Mouse (Mus musculus): Measurements from ENCODE around the gene Cluh.

The Cluh gene

DNA sequence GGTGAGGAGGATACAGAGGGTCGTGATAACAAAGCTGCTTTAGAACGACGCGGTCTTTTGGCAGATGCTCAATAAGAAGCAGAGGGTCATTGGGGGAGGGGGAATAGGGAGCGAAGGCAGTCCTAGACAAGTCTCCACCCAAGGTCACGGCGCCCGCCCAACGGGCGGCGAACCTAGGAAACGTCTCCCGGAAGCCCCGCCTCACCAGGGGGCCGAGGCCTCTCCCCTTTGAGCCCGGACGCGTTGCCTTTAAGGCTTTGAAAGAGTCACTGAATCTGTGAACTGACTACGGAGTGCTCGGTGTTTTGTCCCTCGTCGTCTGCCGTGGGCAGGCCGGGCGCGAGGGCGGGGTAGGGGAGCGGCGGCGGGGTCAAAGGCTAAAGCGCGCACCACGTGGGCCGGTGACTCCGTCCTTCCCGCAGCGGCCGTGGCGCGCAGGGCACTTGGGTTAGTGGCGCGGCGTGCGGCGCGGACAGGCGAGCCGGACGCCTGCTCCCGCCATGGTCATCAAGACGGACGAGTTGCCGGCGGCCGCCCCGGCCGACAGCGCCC is at the start of gene Cluh:
Gene Cluh, plus strand, starts transcription at position 401 of the 552 bp plus-strand sequence.
- peak; percentile 84 for DNase-seq (ENCODE audit: low spot score)

DNA sequence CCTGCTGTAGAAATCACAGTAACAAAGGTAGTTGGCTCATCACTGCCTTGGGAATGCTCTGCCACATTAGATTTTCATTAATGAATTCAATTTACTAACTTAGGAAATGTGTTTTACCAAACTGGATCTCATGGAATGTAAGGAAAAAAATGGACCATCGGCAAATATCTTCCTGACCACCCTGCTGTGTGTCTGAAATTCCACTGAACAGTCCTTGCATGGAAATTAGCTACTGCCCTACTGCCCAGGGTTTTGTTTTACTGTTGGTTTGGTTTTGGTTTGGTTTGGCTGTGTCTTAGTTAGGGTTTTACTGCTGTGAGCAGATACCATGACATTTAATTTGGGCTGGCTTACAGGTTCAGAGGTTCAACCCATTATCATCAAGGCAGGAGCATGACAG is 47.0 kb upstream of the Cluh start:
- DNase-seq (ENCODE audit: low spot score): no peak

GRCm38 (mm10) chr11:74610068-74610467 is 39.2 kb upstream of the Cluh start:
- no peak for DNase-seq (ENCODE audit: low spot score)

DNA sequence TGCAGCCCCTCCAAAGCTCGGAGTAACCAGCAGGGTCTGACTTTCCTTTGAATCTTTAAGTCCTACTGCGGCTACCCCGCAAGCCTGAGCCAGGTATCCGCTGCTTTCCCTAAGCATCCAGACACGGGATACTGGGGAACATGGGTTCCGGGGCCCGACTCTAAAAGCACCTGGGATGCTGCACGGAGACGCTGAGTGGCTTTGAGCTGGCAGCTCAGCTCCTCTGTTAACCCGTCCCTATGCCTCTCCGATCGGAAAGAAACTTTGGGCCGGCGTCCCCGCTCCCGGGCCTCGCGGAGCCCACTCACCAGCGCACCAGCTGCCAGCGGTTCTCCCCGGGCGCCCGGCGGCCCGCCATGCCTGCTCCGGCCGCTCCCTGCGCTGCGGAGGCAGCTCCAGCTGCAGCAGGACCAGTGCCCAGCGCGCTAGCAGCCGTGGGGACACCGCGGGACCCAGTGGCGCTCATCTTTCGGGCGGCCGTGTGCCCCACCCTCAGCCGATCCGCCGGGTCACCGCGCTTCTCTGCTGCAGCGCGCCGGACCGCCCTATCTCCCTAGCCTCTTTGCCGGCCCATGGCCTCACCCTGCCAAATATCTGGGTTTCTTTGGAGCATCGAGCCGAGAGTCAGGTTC is 38.6 kb upstream of the Cluh start, which contains the start of gene Rap1gap2:
Gene Rap1gap2, minus strand, starts transcription at position 371 of the 632 bp plus-strand sequence.
- DNase-seq (ENCODE audit: low spot score): no peak

DNA sequence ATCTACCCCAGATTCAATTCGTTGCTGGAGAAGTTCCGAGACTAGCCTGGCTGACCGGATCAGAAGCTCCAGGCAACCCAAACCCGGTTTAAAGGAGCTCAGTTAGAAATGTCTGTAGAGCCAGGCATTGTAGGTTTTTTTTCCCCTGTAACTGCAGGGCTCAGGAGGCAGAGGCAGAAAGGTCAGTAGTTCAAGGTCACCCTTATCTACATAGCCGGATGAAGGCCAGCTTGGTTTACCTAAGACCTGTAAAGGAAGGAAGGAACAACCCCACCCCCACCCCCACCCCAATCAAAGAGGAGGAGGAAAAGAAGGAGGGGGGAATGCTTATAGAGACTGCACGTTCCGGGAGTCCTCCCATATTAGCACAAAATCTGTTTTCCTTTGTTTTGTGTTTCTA is 37.9 kb upstream of the Cluh start:
- DNase-seq (ENCODE audit: low spot score): no peak

DNA sequence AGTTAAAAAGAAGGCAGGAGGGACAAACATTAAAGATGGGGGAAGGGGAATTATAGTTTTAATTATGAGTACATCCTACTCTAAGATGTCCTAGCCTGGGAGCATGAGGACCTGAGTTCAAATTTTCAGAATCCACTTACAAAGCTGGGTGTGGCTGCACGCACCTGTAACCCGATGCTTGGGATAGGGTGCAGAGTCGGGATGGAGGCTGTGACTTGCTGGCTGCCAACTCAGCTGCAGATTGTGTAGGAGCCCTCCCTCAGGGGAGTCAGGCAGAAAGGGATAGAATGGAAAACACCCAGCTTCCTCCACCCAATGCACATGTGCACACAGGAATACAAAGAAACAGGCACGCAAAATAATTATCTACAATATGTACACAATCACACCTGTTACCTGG is 35.9 kb upstream of the Cluh start:
- no peak for DNase-seq (ENCODE audit: low spot score)

DNA sequence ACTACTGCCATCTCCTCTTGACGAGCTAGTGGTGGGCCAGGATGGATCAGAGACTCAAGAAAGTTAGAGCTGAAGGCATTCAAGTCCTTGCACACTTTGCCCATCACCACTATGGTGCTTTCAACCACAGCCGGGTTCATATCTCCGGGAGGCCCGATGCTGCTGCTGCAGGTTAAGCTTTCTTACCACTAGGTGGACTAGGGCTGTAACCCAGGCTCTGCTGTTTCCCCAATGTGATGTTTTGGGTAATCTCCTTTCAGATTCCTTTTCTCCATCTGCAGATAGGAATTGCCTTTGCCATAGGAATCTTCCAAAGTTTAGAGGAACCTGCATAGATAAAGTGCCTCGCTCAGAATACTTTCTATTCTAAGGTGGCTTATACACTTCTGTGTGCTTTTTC is 33.7 kb upstream of the Cluh start:
- no peak for DNase-seq (ENCODE audit: low spot score)

DNA sequence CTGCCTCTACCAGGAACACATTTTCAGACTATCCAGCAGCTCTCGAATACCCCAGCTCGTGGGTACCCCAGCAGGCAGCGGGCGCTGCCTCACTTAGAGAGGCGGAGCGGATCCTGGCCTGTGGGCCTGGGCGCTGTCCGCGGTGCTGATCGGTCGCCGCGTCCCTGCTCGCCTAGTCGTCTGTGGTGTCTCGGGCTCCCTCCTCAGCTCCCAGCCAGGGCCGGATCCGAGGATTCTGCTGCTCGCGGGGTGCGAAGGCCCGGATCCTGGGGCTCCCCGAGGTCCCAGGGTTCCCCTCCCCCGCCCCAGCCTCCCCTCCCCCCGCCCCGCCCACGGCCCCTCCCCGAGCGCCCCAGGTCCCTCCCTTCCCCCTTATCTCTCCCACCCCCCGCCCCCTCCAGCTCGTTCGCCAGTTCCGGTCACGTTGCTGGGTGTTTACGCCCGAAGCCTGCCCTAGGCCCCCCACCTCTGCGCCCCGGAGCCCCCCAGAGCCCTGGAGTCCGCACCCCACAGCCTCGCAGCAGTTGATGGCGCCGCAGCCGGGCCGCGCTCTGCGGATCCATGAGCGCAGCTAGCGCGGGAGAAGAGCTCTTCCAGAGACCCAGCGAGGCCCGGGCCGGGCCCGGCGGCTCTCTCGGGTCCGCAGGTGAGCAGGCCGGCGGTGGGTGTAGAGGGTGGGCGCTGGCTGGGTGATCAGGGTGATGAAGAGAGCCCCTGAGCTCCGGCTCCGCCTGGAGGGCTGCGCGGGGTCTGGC is 29.9 kb upstream of the Cluh start, which contains the start of gene Ccdc92b:
Gene Ccdc92b, plus strand, starts transcription at position 405 of the 755 bp plus-strand sequence.
- peak; percentile 64 for DNase-seq (ENCODE audit: low spot score)

DNA sequence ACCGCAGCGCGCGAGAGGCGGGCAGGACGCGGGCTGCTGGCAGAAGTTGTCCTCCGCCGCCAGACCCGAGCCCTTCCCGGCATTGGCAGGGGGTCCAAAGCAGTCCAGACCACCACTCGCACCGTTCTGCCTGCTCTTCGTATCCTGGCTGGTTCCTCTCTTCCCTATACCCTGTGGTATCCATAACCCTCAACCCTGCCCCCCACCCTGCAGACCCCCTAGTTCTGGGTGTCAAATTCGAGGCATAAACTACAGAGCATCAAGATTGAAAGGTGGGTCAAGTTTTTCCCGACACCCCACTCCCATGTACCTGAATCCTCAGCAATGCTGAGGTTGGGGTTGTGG is 29.4 kb upstream of the Cluh start:
- DNase-seq (ENCODE audit: low spot score): no peak

GRCm38 (mm10) chr11:74621974-74622669 is 27.2 kb upstream of the Cluh start:
- DNase-seq (ENCODE audit: low spot score): no peak

- no peak for DNase-seq (ENCODE audit: low spot score)
Observed at GRCm38 (mm10) chr11:74623693-74624092, 25.6 kb upstream of the Cluh start.

DNA sequence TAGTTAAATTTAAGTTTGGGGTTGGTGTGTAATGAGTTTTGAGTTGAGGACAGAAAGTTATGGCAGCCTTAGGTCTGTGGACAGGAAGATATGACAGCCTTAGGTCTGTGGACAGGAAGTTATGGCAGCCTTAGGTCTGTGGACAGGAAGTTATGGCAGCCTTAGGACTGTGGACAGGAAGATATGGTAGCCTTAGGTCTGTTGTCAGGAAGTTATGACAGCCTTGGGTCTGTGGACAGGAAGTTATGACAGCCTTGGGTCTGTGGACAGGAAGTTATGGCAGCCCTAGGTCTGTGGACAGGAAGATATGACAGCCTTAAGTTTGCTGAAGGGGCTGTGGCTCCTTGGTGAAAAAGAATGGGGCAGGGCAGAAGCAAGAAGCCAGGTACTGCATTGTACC is 24.0 kb upstream of the Cluh start:
- no peak for DNase-seq (ENCODE audit: low spot score)

GRCm38 (mm10) chr11:74627481-74627880 is 21.8 kb upstream of the Cluh start:
- no peak for DNase-seq (ENCODE audit: low spot score)

DNA sequence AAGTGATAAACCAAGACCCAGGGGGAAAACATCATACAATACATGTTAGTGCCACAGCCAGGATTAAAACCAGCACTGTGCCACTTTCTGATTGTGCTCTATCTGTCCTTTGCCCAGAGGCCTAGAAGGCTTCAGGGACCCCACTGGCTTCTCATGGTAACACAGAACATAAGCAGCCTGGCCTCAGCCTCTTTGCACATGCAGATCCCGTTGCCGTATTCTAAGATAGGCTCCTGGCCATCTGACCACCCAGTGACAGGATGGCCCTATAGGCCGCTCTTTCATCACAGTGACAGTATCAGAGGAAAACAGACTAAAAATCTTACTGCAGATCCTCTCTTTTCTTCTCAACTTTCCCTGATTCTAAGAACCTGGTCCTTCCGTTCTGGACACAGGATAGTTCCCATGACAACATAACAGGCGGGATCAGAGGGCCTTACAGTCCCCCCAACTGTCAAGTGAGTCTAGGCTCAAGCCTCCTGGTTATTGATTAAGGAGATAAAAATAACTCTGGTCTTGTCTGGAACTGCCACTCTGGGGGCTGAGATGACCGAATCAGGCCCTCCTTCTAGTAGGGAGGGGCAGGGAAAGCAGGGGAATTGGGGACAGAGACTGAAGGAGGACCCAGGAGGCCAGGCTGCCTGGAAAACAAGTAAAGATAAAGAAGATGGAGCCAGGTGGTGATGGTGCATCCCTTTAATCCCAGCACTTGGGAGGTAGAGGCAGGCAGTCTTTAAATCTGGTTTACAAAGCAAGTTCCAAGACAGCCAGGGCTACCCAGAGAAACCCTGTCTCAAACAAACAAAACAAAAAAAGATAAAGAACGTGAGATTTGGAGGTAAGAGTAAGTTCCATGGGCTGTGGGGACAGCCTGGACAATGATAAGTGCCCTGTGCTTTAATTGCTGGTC is 17.2 kb upstream of the Cluh start:
- no peak for DNase-seq (ENCODE audit: low spot score)

- no peak for DNase-seq (ENCODE audit: low spot score)
Observed at GRCm38 (mm10) chr11:74634490-74635275, 14.6 kb upstream of the Cluh start.

DNA sequence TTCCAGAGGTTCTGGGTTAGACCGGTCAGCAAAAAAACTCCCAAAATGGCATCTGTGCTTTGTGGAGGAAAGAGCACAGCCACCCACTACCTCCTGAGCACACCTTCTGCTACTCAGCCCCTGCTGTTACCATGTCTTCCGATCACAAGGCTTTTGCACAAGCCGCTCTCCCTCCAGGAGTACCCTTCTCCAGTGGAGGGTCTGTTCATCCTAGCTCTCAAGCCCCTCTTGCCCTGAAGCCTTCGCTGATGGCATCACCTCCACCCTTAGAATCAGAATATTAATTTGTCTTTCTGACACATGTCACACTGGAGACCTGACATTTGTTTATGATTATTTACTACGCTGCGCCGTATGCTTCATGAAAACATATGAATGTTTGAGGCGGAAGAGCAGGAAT is 11.8 kb upstream of the Cluh start:
- DNase-seq (ENCODE audit: low spot score): no peak

DNA sequence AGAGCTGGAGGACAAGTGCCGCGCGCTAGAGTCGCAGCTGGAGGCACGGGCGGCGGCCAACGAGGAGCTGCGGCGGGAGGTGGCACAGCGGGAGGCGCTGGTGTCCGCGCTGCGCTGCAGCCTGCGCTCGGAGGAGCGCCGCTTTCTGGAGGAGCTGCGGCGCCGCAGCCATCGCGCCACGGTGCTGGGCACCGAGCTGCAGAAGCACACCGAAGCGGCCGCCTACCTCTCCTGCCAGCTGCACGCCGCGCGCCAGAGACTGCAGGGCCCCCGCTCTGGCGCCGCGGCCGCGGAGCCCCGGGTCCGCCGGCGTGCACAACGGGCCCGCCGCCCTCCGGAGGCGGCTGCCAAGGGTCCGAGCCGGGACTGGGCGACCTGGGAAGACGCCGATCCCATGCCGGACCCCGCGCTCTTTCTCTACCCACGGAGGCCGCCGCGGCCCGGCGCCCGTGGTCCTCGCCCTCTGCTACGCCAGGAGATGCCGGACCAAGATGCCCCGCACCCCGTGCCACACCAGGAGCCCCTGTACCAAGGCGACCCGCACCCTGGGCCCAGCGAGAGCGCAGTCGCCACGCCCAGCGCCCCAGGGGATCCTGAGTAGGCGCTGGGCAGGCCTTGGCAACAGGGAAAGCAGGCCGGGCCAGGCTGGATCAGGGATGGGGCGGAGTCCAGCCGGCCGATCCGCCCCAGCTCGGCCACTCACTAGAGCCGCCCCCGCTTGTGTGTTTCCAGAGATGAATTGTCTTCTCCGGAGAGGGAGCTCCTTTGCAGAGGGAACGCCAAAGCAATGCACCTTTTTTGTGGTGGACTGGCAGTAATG is 11.1 kb upstream of the Cluh start:
- DNase-seq (ENCODE audit: low spot score): no peak

GRCm38 (mm10) chr11:74638791-74639411 is 10.4 kb upstream of the Cluh start:
- no peak for DNase-seq (ENCODE audit: low spot score)

DNA sequence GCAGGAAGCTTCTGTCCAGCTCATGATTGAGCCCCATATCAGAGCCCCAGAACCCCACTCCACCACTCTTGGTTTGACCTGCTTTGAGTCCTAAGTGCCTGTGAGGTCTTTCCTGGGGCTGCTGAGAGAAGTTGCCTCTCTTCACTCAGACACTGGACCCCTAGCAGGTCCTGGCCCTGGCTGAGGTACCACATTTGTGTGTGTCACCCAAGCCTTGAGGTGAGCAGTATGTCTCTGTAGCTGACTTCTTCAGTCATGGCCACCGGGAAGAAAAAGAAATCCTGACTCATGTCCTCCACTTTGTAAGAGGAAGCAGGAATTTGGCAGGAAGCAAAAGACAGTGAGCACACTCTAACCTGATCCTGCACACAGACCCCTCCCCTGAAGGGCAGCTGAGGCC is 9.7 kb upstream of the Cluh start:
- no peak for DNase-seq (ENCODE audit: low spot score)

GRCm38 (mm10) chr11:74647966-74648365 is 1.3 kb upstream of the Cluh start:
- DNase-seq (ENCODE audit: low spot score): no peak

Measured in spleen, adult 12 weeks (tissue).